Mouse (Mus musculus): ENCODE measurements around the gene Rapgefl1. TPM values are rescaled to one million over a fixed set of nuclear protein-coding genes. Genes with fewer than 3 reads are reported as not detected.

Rapgefl1 gene
- polyA plus RNA-seq, 1 experiment from 2014 or later, result 3.0 TPM

Other genes with a start within 250 kb of the Rapgefl1 start
- 67.1 and 73.1 TPM in 2 replicates for gene Ormdl3, start 249.4 kb upstream of the Rapgefl1 start, polyA plus RNA-seq (2016; fragmentation: Nextera tagmentation; extraction: Ambion mirVana)
- gene Lrrc3c, start 238.5 kb upstream of the Rapgefl1 start, polyA plus RNA-seq (2016; fragmentation: Nextera tagmentation; extraction: Ambion mirVana), result not detected in 2 replicates
- gene Gm12355, start 211.1 kb upstream of the Rapgefl1 start, polyA plus RNA-seq (2016; fragmentation: Nextera tagmentation; extraction: Ambion mirVana), result 0.68 and 1.2 TPM in 2 replicates
- not detected in 2 replicates for gene Gsdma3, start 210.4 kb upstream of the Rapgefl1 start, polyA plus RNA-seq (2016; fragmentation: Nextera tagmentation; extraction: Ambion mirVana)
- not detected in 2 replicates for gene Gsdma2, start 190.0 kb upstream of the Rapgefl1 start, polyA plus RNA-seq (2016; fragmentation: Nextera tagmentation; extraction: Ambion mirVana)
- not detected in 2 replicates for gene Gsdma, start 172.4 kb upstream of the Rapgefl1 start, polyA plus RNA-seq (2016; fragmentation: Nextera tagmentation; extraction: Ambion mirVana)
- gene Psmd3, start 154.2 kb upstream of the Rapgefl1 start, polyA plus RNA-seq (2016; fragmentation: Nextera tagmentation; extraction: Ambion mirVana), result 234 and 244 TPM in 2 replicates
- not detected in 2 replicates for gene Csf3, start 135.5 kb upstream of the Rapgefl1 start, polyA plus RNA-seq (2016; fragmentation: Nextera tagmentation; extraction: Ambion mirVana)
- 96.5 and 97.7 TPM in 2 replicates for gene Med24, start 107.3 kb upstream of the Rapgefl1 start, polyA plus RNA-seq (2016; fragmentation: Nextera tagmentation; extraction: Ambion mirVana)
- 45.3 and 47.6 TPM in 2 replicates for gene Thra, start 96.1 kb upstream of the Rapgefl1 start, polyA plus RNA-seq (2016; fragmentation: Nextera tagmentation; extraction: Ambion mirVana)
- 1.2 and 1.5 TPM in 2 replicates for gene Nr1d1, start 61.5 kb upstream of the Rapgefl1 start, polyA plus RNA-seq (2016; fragmentation: Nextera tagmentation; extraction: Ambion mirVana)
- 38.6 and 42.4 TPM in 2 replicates for gene Msl1, start 41.3 kb upstream of the Rapgefl1 start, polyA plus RNA-seq (2016; fragmentation: Nextera tagmentation; extraction: Ambion mirVana)
- 65.5 and 74.2 TPM in 2 replicates for gene Casc3, start 31.9 kb upstream of the Rapgefl1 start, polyA plus RNA-seq (2016; fragmentation: Nextera tagmentation; extraction: Ambion mirVana)
- 4.9 TPM in 2 replicates for gene Wipf2, start 26.9 kb downstream of the Rapgefl1 start, polyA plus RNA-seq (2016; fragmentation: Nextera tagmentation; extraction: Ambion mirVana)
- gene Cdc6, start 71.0 kb downstream of the Rapgefl1 start, polyA plus RNA-seq (2016; fragmentation: Nextera tagmentation; extraction: Ambion mirVana), result 28.3 and 29.0 TPM in 2 replicates
- gene Rara, start 91.0 kb downstream of the Rapgefl1 start, polyA plus RNA-seq (2016; fragmentation: Nextera tagmentation; extraction: Ambion mirVana), result 15.5 and 17.3 TPM in 2 replicates
- 0.67 and 0.80 TPM in 2 replicates for gene Gjd3, start 146.2 kb downstream of the Rapgefl1 start, polyA plus RNA-seq (2016; fragmentation: Nextera tagmentation; extraction: Ambion mirVana)
- 305 and 311 TPM in 2 replicates for gene Top2a, start 187.4 kb downstream of the Rapgefl1 start, polyA plus RNA-seq (2016; fragmentation: Nextera tagmentation; extraction: Ambion mirVana)
- gene Igfbp4, start 204.5 kb downstream of the Rapgefl1 start, polyA plus RNA-seq (2016; fragmentation: Nextera tagmentation; extraction: Ambion mirVana), result 246 and 322 TPM in 2 replicates